Mouse (Mus musculus) myocyte (in vitro differentiated cells): ENCODE results near the gene Larp1b.

Experiments
- POLR2A ChIP-seq: IDR thresholded peaks from one replicate; pipeline ENCODE4 v1.6.1; 2011; ENCODE audit warnings: low read depth, mild to moderate bottlenecking, control low read depth, moderate library complexity; ENCODE audit not compliant: insufficient read length
- TCF12 ChIP-seq: IDR thresholded peaks from one replicate; pipeline ENCODE4 v1.6.1; 2011; ENCODE audit warnings: mild to moderate bottlenecking, control low read depth; ENCODE audit not compliant: poor library complexity, insufficient read depth, severe bottlenecking
- USF1 ChIP-seq: IDR thresholded peaks from one replicate; pipeline ENCODE4 v1.6.1; 2011; ENCODE audit warnings: low read depth, mild to moderate bottlenecking, control low read depth, moderate library complexity

- peak; percentile 95 for TF ChIP-seq POLR2A
- no peak for TF ChIP-seq USF1
- TF ChIP-seq TCF12: no peak
Observed at GRCm38 (mm10) chr3:40949170-40949902, at the start of gene Larp1b.
